Mouse (Mus musculus) ES-E14 (cell line): Measurements from ENCODE around the gene S100a5. TPM values are rescaled to one million over a fixed set of nuclear protein-coding genes. Genes with fewer than 3 reads are reported as not detected.

Experiments used
- DNase-seq: peaks from one replicate; pipeline ENCODE4 v3.0.0-alpha.2; 2013; ENCODE audit warnings: low read depth, low spot score
- H3K27ac ChIP-seq: 2 replicates; pipeline ENCODE4 v1.5.1; 2012; ENCODE audit warnings: low read depth, mild to moderate bottlenecking, low read length, moderate library complexity, mixed read lengths; ENCODE audit not compliant: poor library complexity, insufficient read depth, severe bottlenecking
- H3K36me3 ChIP-seq: 2 replicates; pipeline ENCODE4 v1.6.1; 2012; ENCODE audit warnings: mild to moderate bottlenecking, low read length, moderate library complexity, mixed read lengths; ENCODE audit not compliant: control insufficient read depth, poor library complexity, insufficient read depth, severe bottlenecking
- H3K4me1 ChIP-seq, 2 experiments: fragments of 150-350 bp in 1 of 2; sonication (generic) in 1 of 2; 2 replicates each; pipeline ENCODE4 v1.6.1; 2012; ENCODE audit warnings: low read length in 2 of 2, mild to moderate bottlenecking in 1 of 2, mixed read lengths in 1 of 2; ENCODE audit not compliant: control insufficient read depth in 2 of 2, insufficient read depth in 2 of 2, poor library complexity in 1 of 2
- H3K4me3 ChIP-seq, 2 experiments: fragments of 150-350 bp in 1 of 2; sonication (generic) in 1 of 2; 2 replicates each; pipeline ENCODE4 v1.5.1; 2012; ENCODE audit warnings: low read length in 2 of 2, low read depth in 1 of 2, mild to moderate bottlenecking in 1 of 2, mixed read lengths in 1 of 2; ENCODE audit not compliant: insufficient read depth in 1 of 2, poor library complexity in 1 of 2, severe bottlenecking in 1 of 2
- H3K9ac ChIP-seq: 2 replicates; pipeline ENCODE4 v1.6.1; 2012; ENCODE audit warnings: low read depth, mild to moderate bottlenecking, low read length, mixed read lengths; ENCODE audit not compliant: poor library complexity, insufficient read depth, severe bottlenecking
- H3K9me3 ChIP-seq: fragments of 150-350 bp; sonication (generic); 2 replicates; pipeline ENCODE4 v1.6.1; 2012; ENCODE audit warnings: low read depth, mild to moderate bottlenecking, low read length; ENCODE audit not compliant: control insufficient read depth, insufficient read depth
- CHD2 ChIP-seq: IDR thresholded peaks from 2 replicates; pipeline ENCODE4 v1.6.1; 2014; ENCODE audit warnings: mild to moderate bottlenecking, low read depth, low read length, inconsistent platforms
- HCFC1 ChIP-seq: IDR thresholded peaks from 2 replicates; pipeline ENCODE4 v1.6.1; 2012; ENCODE audit warnings: low read length, inconsistent platforms, borderline replicate concordance; ENCODE audit not compliant: insufficient read depth
- MAFK ChIP-seq: IDR thresholded peaks from 2 replicates; pipeline ENCODE4 v1.6.1; 2014; ENCODE audit warnings: mild to moderate bottlenecking, low read depth, low read length, inconsistent platforms; ENCODE audit not compliant: insufficient read depth
- ZC3H11A ChIP-seq: IDR thresholded peaks from 2 replicates; pipeline ENCODE4 v1.6.1; 2012; ENCODE audit warnings: low read depth, mild to moderate bottlenecking, inconsistent platforms, low read length, borderline replicate concordance
- ZNF384 ChIP-seq: IDR thresholded peaks from 2 replicates; pipeline ENCODE4 v1.6.1; 2012; ENCODE audit warnings: low read depth, low read length, inconsistent platforms
- in situ Hi-C, 2 experiments: fragments of 600-800 bp; cut with MboI; formaldehyde crosslinking; loops; one replicate each; pipeline ENCODE4 v1.15.1; 2025; ENCODE audit warnings: low sequenced_read_pairs in 2 of 2, inconsistent platforms in 1 of 2; ENCODE audit not compliant: unreplicated experiment in 2 of 2
- total RNA-seq: library from RNA; depleted of rRNA; stranded (reverse); fragments of 300-350 nt; gene quantifications from 2 replicates; pipeline ENCODE4 v1.2.3, GENCODE M21; 2012

Gene S100a5
- total RNA-seq, 1 experiment: not detected

- no peak overlapping the region for H3K4me3 ChIP-seq
- no peaks in the 10 kb centered on the region for H3K9me3 ChIP-seq
- no peak for DNase-seq
- no peak overlapping the region for H3K9ac ChIP-seq
- in situ Hi-C loops: no loop called here
- no peaks in the 10 kb centered on the region for H3K36me3 ChIP-seq
- no peak for TF ChIP-seq MAFK
- no peak for TF ChIP-seq HCFC1
- no peak for TF ChIP-seq ZC3H11A
- no peak for TF ChIP-seq CHD2
- TF ChIP-seq ZNF384: no peak
- peaks cover 3 to 15% of the 10 kb centered on the region in 2 experiments; a peak in 1 of 4 replicates for H3K4me1 ChIP-seq
- H3K27ac ChIP-seq: no peak overlapping the region
Measured at GRCm38 (mm10) chr3:90583893-90584292, 24.4 kb upstream of the S100a5 start.

DNA sequence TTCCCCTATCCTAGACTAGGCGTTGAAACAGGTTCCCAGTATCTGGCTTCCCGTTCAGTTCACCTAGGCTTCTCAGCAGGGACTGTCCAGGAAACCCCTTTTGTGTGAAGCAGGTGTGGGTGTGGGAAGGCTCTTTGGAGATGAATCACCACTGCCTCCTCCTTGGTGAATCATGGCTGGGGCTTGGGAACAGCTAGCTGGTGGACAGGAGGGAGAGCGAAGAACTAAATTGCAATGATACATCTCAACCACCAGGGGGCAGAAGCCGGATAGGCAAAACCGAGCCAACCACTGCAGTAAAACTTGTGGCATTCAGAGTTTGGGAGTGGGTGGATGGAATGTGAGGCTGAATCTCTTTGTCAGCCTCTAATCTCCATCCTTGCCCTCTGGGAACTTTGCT lies 22.7 kb upstream of the S100a5 start:
- H3K4me3 ChIP-seq: no peak overlapping the region
- in situ Hi-C loops: no loop called here
- peaks cover 3 to 15% of the 10 kb centered on the region in 2 experiments; a peak in 1 of 4 replicates for H3K4me1 ChIP-seq
- no peak overlapping the region for H3K9ac ChIP-seq
- no peaks in the 10 kb centered on the region for H3K36me3 ChIP-seq
- no peaks in the 10 kb centered on the region for H3K9me3 ChIP-seq
- no peak overlapping the region for H3K27ac ChIP-seq
- TF ChIP-seq ZC3H11A (peak; percentile 76; the same call in 1 of the 2 replicates), HCFC1 (no peak)
- DNase-seq: peak; percentile 73

DNA sequence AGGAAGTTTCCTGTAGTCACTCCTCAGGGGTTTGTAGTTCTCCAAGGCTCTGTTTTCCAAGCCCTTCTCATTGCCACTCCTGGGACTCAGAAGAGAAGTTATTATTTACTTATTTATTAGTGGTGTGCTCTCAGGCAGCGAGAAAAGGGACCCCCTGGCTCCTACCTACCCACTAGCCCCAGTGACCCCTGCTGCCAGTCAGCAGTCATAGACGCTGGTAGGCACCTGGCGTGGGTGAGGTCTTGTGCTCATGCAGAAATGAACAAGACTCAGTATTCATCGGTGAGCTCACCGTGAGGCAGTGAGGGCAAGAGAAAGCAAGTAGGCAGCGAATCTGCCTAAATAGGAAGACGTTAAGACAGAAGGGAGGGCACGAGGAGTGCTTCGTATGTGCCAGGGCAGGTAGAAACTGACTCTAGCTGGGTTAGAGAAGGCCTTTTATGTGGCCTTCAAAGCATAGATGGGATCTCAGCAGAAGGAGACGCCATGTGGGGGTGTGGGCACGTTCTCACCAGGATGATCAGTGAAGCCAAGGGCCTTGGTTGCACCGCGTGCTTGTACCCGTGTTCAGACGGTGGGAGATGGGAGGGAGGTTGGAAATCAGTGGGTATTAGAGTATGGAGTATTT lies 22.2 kb upstream of the S100a5 start:
- TF ChIP-seq ZC3H11A: no peak
- no peak for TF ChIP-seq CHD2
- TF ChIP-seq HCFC1: no peak
- no peak for TF ChIP-seq MAFK
- no peak for TF ChIP-seq ZNF384
- no peak overlapping the region for H3K9ac ChIP-seq
- in situ Hi-C loops: no loop called here
- no peaks in the 10 kb centered on the region for H3K9me3 ChIP-seq
- no peaks in the 10 kb centered on the region for H3K36me3 ChIP-seq
- no peak overlapping the region for H3K4me3 ChIP-seq
- H3K27ac ChIP-seq: no peak overlapping the region
- no peak for DNase-seq
- peaks cover 3 to 15% of the 10 kb centered on the region in 2 experiments; a peak in 1 of 4 replicates for H3K4me1 ChIP-seq

- Histone ChIP-seq H3K9ac (no peak overlapping the region), H3K4me3 (no peak overlapping the region), H3K4me1 (peaks cover 3 to 15% of the 10 kb centered on the region in 2 experiments; a peak in 1 of 4 replicates), H3K36me3 (no peaks in the 10 kb centered on the region), H3K27ac (no peak overlapping the region), H3K9me3 (no peaks in the 10 kb centered on the region)
- no peak for TF ChIP-seq ZC3H11A
- TF ChIP-seq HCFC1: no peak
- no peak for TF ChIP-seq CHD2
- TF ChIP-seq MAFK: no peak
- TF ChIP-seq ZNF384: no peak
- peak; percentile 58 for DNase-seq
- in situ Hi-C loops: no loop called here
Measured at GRCm38 (mm10) chr3:90586906-90587305, 21.4 kb upstream of the S100a5 start.
